Mouse (Mus musculus) left cerebral cortex, adult 2 months (tissue): ENCODE results near the gene Tefm. TPM values are rescaled to one million over a fixed set of nuclear protein-coding genes. Genes with fewer than 3 reads are reported as not detected.
A peak's percentile ranks its signal among the peaks of the same experiment; 100 is the strongest.

ENCODE experiments used
- DNase-seq, 2 experiments: peaks; one replicate each; pipeline ENCODE4 v3.0.0; 2021 to 2022; ENCODE audit warnings: low spot score in 2 of 2, mixed read lengths in 1 of 2; ENCODE audit errors: extremely low spot score in 1 of 2
- H3K27ac ChIP-seq: fragments of 200-600 bp; 2 replicates; pipeline ENCODE4 v1.8.1; 2022
- H3K4me3 ChIP-seq: fragments of 200-600 bp; 2 replicates; pipeline ENCODE4 v1.8.1; 2022
- CTCF ChIP-seq: fragments of 200-600 bp; IDR thresholded peaks from 2 replicates; pipeline ENCODE4 v1.8.1; 2022; ENCODE audit warnings: antibody characterized with exemption, mild to moderate bottlenecking, moderate library complexity
- intact Hi-C: fragments of 180-260 bp; cut with DNase I; formaldehyde crosslinking; loops from one replicate; pipeline ENCODE4 v1.15.1; 2025
- total RNA-seq, 2 experiments: library from RNA; stranded (reverse); gene quantifications; 2 replicates each; pipeline ENCODE4 v1.2.3; 2021

The Tefm gene
- total RNA-seq, 2 experiments from 2014 or later: 8.0 to 10.6 TPM

- intact Hi-C loops: no loop called here
- Histone ChIP-seq H3K4me3 (no peak overlapping the region), H3K27ac (no peak overlapping the region)
- no peak for TF ChIP-seq CTCF
- no peak for DNase-seq
These were observed 4.2 kb downstream of the Tefm start for GRCm38 (mm10) chr11:80137773-80138172.

GRCm38 (mm10) chr11:80136786-80137185, 5.2 kb downstream of the Tefm start:
- Histone ChIP-seq H3K27ac (no peak overlapping the region), H3K4me3 (no peak overlapping the region)
- no peak for TF ChIP-seq CTCF
- intact Hi-C loops: no loop called here
- no peak for DNase-seq

- intact Hi-C loops: no loop called here
- DNase-seq: no peak
- no peak overlapping the region for H3K27ac ChIP-seq
- no peak overlapping the region for H3K4me3 ChIP-seq
- TF ChIP-seq CTCF: no peak
These were observed 5.9 kb downstream of the Tefm start for GRCm38 (mm10) chr11:80135954-80136683.

GRCm38 (mm10) chr11:80134744-80135143, 7.2 kb downstream of the Tefm start:
- no peak for DNase-seq
- intact Hi-C loops: no loop called here

GRCm38 (mm10) chr11:80132050-80132449, 9.9 kb downstream of the Tefm start:
- Histone ChIP-seq H3K4me3 (no peak overlapping the region), H3K27ac (no peak overlapping the region)
- no peak for TF ChIP-seq CTCF
- intact Hi-C loops: no loop called here
- no peak for DNase-seq

More at GRCm38 (mm10) chr11:80134744-80135143, 7.2 kb downstream of the Tefm start:
- Histone ChIP-seq H3K4me3 (no peak overlapping the region), H3K27ac (no peak overlapping the region)
- no peak for TF ChIP-seq CTCF

- intact Hi-C loops: no loop called here
These were observed 25.6 kb downstream of the Tefm start for GRCm38 (mm10) chr11:80116411-80116810.

GRCm38 (mm10) chr11:80104407-80104806, 37.6 kb downstream of the Tefm start:
- no peak for TF ChIP-seq CTCF
- no peak overlapping the region for H3K27ac ChIP-seq
- intact Hi-C loops: no loop called here
- H3K4me3 ChIP-seq: no peak overlapping the region
- DNase-seq: no peak

More at GRCm38 (mm10) chr11:80116411-80116810, 25.6 kb downstream of the Tefm start:
- Histone ChIP-seq H3K4me3 (no peak overlapping the region), H3K27ac (no peak overlapping the region)
- no peak for DNase-seq
- no peak for TF ChIP-seq CTCF

- intact Hi-C loops: no loop called here
- DNase-seq: no peak
- no peak for TF ChIP-seq CTCF
- no peak overlapping the region for H3K4me3 ChIP-seq
- no peak overlapping the region for H3K27ac ChIP-seq
These were observed 40.7 kb downstream of the Tefm start for GRCm38 (mm10) chr11:80101298-80101697.

- no peak overlapping the region for H3K27ac ChIP-seq
- TF ChIP-seq CTCF: no peak
- intact Hi-C loops: no loop called here
- no peak overlapping the region for H3K4me3 ChIP-seq
- no peak for DNase-seq
These were observed 43.4 kb downstream of the Tefm start for GRCm38 (mm10) chr11:80098444-80099056.

GRCm38 (mm10) chr11:80090555-80091164, 51.3 kb downstream of the Tefm start:
- Histone ChIP-seq H3K4me3 (no peak overlapping the region), H3K27ac (no peak overlapping the region)
- no peak for TF ChIP-seq CTCF
- DNase-seq: no peak
- intact Hi-C loops: no loop called here

- H3K27ac ChIP-seq: no peak overlapping the region
- intact Hi-C loops: loop anchor here (5.0 kb wide), 1 partner anchor 52 kb away; the partner anchor contains the start of gene Tefm
- no peak for TF ChIP-seq CTCF
These were observed 52.2 kb downstream of the Tefm start for GRCm38 (mm10) chr11:80089817-80090214.

More at GRCm38 (mm10) chr11:80089817-80090214, 52.2 kb downstream of the Tefm start:
- peak overlapping the region; percentile 97 for H3K4me3 ChIP-seq
- DNase-seq: no peak
